Mouse (Mus musculus) CH12.LX (cell line): ENCODE data around the gene Lmod2.

Experiments
- CTCF ChIP-seq, 2 experiments: IDR thresholded peaks in 1 of 2; conservative IDR thresholded peaks in 1 of 2; 2 replicates each; pipeline ENCODE4 v1.5.1; 2011 to 2012; ENCODE audit warnings: low read depth in 2 of 2, low read length in 2 of 2, improper control_type of control experiment in 1 of 2, inconsistent platforms in 1 of 2, mild to moderate bottlenecking in 1 of 2, moderate library complexity in 1 of 2
- EP300 ChIP-seq: IDR thresholded peaks from 2 replicates; pipeline ENCODE4 v1.6.1; 2011; ENCODE audit warnings: low read length, improper control_type of control experiment
- POLR2A ChIP-seq: IDR thresholded peaks from 2 replicates; pipeline ENCODE4 v1.6.1; 2011; ENCODE audit warnings: low read depth, mild to moderate bottlenecking, improper control_type of control experiment, low read length
- RCOR1 ChIP-seq: conservative IDR thresholded peaks from 2 replicates; pipeline ENCODE4 v1.6.1; 2012; ENCODE audit warnings: low read depth, mild to moderate bottlenecking, inconsistent platforms, low read length, improper control_type of control experiment
- USF1 ChIP-seq: IDR thresholded peaks from 2 replicates; pipeline ENCODE4 v1.6.1; 2014; ENCODE audit warnings: low read depth, mild to moderate bottlenecking, inconsistent platforms, low read length, improper control_type of control experiment
- ZKSCAN1 ChIP-seq: IDR thresholded peaks from 2 replicates; pipeline ENCODE4 v1.6.1; 2012; ENCODE audit warnings: low read depth, inconsistent platforms, low read length, improper control_type of control experiment, borderline replicate concordance

- TF ChIP-seq CTCF (conservative IDR thresholded peaks at IDR 0.05 in 1 of 2, IDR thresholded peaks at IDR 0.05 in 1 of 2; ENCODE audit: low read depth in 2 of 2, low read length in 2 of 2) = no peak
- TF ChIP-seq USF1 = no peak
- TF ChIP-seq ZKSCAN1 = no peak
- no peak for TF ChIP-seq RCOR1
- no peak for TF ChIP-seq EP300
- no peak for TF ChIP-seq POLR2A
Observed at GRCm38 (mm10) chr6:24604289-24604688, 6.7 kb downstream of the Lmod2 start.
